Mouse (Mus musculus) left cerebral cortex, postnatal 25 days (tissue): ENCODE measurements at regions not wholly inside any gene's neighbourhood (a gene's known extent, or its start where the extent isn't known, plus 50 kb on each side); places are given as distances from the start of the nearest gene placed in this dataset.

Source experiments
- DNase-seq, 2 experiments: peaks; one replicate each; pipeline ENCODE4 v3.0.0; 2022; ENCODE audit warnings: low spot score in 2 of 2, mixed read lengths in 1 of 2
- intact Hi-C: fragments of 180-260 bp; cut with DNase I; formaldehyde crosslinking; loops from one replicate; pipeline ENCODE4 v1.15.1; 2025

GRCm38 (mm10) chr7:114912109-114912508 lies 168.6 kb downstream of the Insc start:
- DNase-seq, result peak in 1 of 2 experiments; percentile 11
- intact Hi-C loops, result no loop called here

- intact Hi-C loops, result loop anchor here (2.0 to 10.0 kb wide), 2 partner anchors 293 to 1119 kb away; no protein-coding TSS in a partner anchor
- DNase-seq, result peak; percentile 58 to 65
These were observed 178.7 kb downstream of the Insc start for GRCm38 (mm10) chr7:114922155-114922554.

- intact Hi-C loops, result no loop called here
- no peak for DNase-seq
These were observed 190.4 kb downstream of the Insc start for GRCm38 (mm10) chr7:114933861-114934260.

- intact Hi-C loops, result no loop called here
- DNase-seq, result no peak
These were observed 207.3 kb downstream of the Insc start for GRCm38 (mm10) chr7:114950759-114951158.

GRCm38 (mm10) chr7:114963206-114963605 lies 219.7 kb downstream of the Insc start:
- DNase-seq, result no peak
- intact Hi-C loops, result no loop called here

- no peak for DNase-seq
- intact Hi-C loops, result no loop called here
These were observed 222.4 kb downstream of the Insc start for GRCm38 (mm10) chr7:114965923-114966322.

- intact Hi-C loops, result no loop called here
- no peak for DNase-seq
These were observed 243.0 kb downstream of the Insc start for GRCm38 (mm10) chr7:114986481-114986880.

- no peak for DNase-seq
- intact Hi-C loops, result no loop called here
These were observed 247.8 kb downstream of the Insc start for GRCm38 (mm10) chr7:114991255-114991654.

- DNase-seq, result no peak
- intact Hi-C loops, result no loop called here
These were observed 248.9 kb downstream of the Insc start for GRCm38 (mm10) chr7:114992440-114992839.

- DNase-seq, result peak; percentile 19 to 57
These were observed 257.5 kb downstream of the Insc start for GRCm38 (mm10) chr7:115000796-115001524.

GRCm38 (mm10) chr7:115014253-115014998 lies 270.9 kb downstream of the Insc start:
- intact Hi-C loops, result no loop called here
- DNase-seq, result no peak

More at GRCm38 (mm10) chr7:115000796-115001524, 257.5 kb downstream of the Insc start:
- intact Hi-C loops, result no loop called here

- DNase-seq, result no peak
- intact Hi-C loops, result no loop called here
These were observed 276.0 kb downstream of the Insc start for GRCm38 (mm10) chr7:115019369-115019958.

GRCm38 (mm10) chr7:115020023-115020422 lies 276.5 kb downstream of the Insc start:
- no peak for DNase-seq
- intact Hi-C loops, result no loop called here

GRCm38 (mm10) chr7:115025803-115026202 lies 282.3 kb downstream of the Insc start:
- DNase-seq, result no peak
- intact Hi-C loops, result no loop called here

GRCm38 (mm10) chr7:115027685-115028084 lies 284.2 kb downstream of the Insc start:
- peak; percentile 7 to 34 for DNase-seq
- intact Hi-C loops, result no loop called here

GRCm38 (mm10) chr7:115033987-115034386 lies 290.5 kb downstream of the Insc start:
- intact Hi-C loops, result no loop called here
- no peak for DNase-seq

GRCm38 (mm10) chr7:115055527-115055926 lies 312.0 kb downstream of the Insc start:
- intact Hi-C loops, result no loop called here
- no peak for DNase-seq

GRCm38 (mm10) chr7:115056992-115057645 lies 313.6 kb downstream of the Insc start:
- DNase-seq, result no peak
- intact Hi-C loops, result no loop called here

GRCm38 (mm10) chr7:115057736-115058135 lies 314.2 kb downstream of the Insc start:
- intact Hi-C loops, result no loop called here

GRCm38 (mm10) chr7:115060171-115060570 lies 316.7 kb downstream of the Insc start:
- intact Hi-C loops, result no loop called here
- no peak for DNase-seq

More at GRCm38 (mm10) chr7:115057736-115058135, 314.2 kb downstream of the Insc start:
- no peak for DNase-seq
